Mouse (Mus musculus): ENCODE results near the gene Clec18a.

DNA sequence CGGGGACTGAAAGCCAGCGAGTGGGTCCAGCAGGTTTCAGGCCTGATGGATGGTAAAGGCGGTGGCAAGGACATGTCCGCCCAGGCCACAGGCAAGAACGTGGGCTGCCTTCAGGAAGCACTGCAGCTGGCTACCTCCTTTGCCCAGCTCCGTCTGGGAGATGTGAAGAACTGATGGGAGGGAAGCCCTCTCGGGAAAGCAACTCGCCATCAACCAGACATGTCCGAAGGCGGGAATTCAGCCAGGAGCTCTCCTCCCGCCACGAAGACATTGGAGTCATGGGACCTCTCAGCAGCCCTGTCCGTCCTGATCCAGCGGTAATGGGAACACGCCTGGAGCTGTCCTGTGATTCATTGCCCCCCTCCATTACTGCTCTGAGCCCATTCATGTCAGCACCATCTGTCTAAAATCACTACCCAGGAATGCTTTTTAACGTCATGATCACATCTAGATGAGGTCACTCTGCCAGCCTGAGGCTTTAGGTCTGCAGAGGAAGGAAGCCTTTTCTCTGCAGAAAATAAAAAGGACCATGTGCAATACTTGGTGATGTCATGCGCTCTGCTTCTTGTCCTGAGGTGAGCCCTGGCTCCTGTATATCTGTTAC, 37.1 kb downstream of the Clec18a start:
- TF ChIP-seq CTCF (IDR thresholded peaks at IDR 0.05; ENCODE audit: low read depth, low read length) (no peak), POLR2A (IDR thresholded peaks at IDR 0.05; ENCODE audit: extremely low read depth, insufficient read depth, low read length) (no peak)

Measured in liver, adult 2 months (tissue).